9 mouse cellular contexts compared by ENCODE assay signal in genomic region chr1:85899388-85899761, GRCm38 (mm10). TPM values are rescaled to one million over a fixed set of nuclear protein-coding genes. Genes with fewer than 3 reads are reported as not detected.
DNase-seq lines count a peak whose midpoint lies in the region; ATAC-seq and TF ChIP-seq lines count a peak whose summit lies in the region.
"Had no signal": no experiment of that assay in that cellular context is flagged by ENCODE, and none has a peak within 500 bp of the region (broad histone marks: within the 10 kb centered on the region; RNA-seq: fewer than 3 reads in every experiment).

No protein-coding gene starts in this region.

- no peak for TF ChIP-seq POLR2A in kidney, adult 2 months (IDR thresholded peaks at IDR 0.05; ENCODE audit: low read depth, low read length)

- peak overlapping the region; percentile 34 for H3K27ac ChIP-seq in kidney, embryonic 15.5 days
- H3K27ac ChIP-seq in kidney, adult 2 months (ENCODE audit: insufficient read depth, low read depth, low read length) = no peak overlapping the region
- H3K27ac ChIP-seq in embryonic facial prominence, embryonic 15.5 days (replicated peaks) = peak overlapping the region; percentile 81; the same call in 1 of the 2 replicates
- H3K27ac ChIP-seq in midbrain, embryonic 11.5 days (ENCODE audit: low read depth, low read length) = peak overlapping the region; percentile 22; the same call in 1 of the 2 replicates

- peaks cover 79% of the 10 kb centered on the region for H3K4me1 ChIP-seq in kidney, embryonic 15.5 days
- peaks cover 8% of the 10 kb centered on the region for H3K4me1 ChIP-seq in kidney, adult 2 months (ENCODE audit: control insufficient read depth, insufficient read depth, low read length)
- H3K4me1 ChIP-seq in embryonic facial prominence, embryonic 15.5 days = peaks cover 71% of the 10 kb centered on the region
- peaks cover 44% of the 10 kb centered on the region for H3K4me1 ChIP-seq in midbrain, embryonic 11.5 days (ENCODE audit: control insufficient read depth, insufficient read depth, low read length)

- DNase-seq in kidney, adult 2 months = no peak
- peak; percentile 61 for DNase-seq in R1 (ENCODE audit: low read depth, low spot score)
- peak; percentile 90 for DNase-seq in midbrain, embryonic 11.5 days (ENCODE audit: low spot score, missing footprints)
- no peak for DNase-seq in gastrocnemius, postnatal 14 days
- no peak for DNase-seq in urinary bladder, postnatal 14 days (ENCODE audit: low spot score)
- DNase-seq in left cerebral cortex, adult 11 months (ENCODE audit: low spot score) = no peak

- no peaks in the 10 kb centered on the region for H3K9me3 ChIP-seq in kidney, embryonic 15.5 days (replicated peaks)
- no peaks in the 10 kb centered on the region for H3K9me3 ChIP-seq in embryonic facial prominence, embryonic 15.5 days (replicated peaks)
- H3K9me3 ChIP-seq in midbrain, embryonic 11.5 days (ENCODE audit: control insufficient read depth, low read length) = no peaks in the 10 kb centered on the region

- intact Hi-C loops in gastrocnemius, postnatal 14 days (cut with DNase I; ENCODE audit: low total_unique reads) = no loop called here

- peaks cover 17% of the 10 kb centered on the region for H3K36me3 ChIP-seq in kidney, embryonic 15.5 days
- H3K36me3 ChIP-seq in kidney, adult 2 months (ENCODE audit: control insufficient read depth, insufficient read depth, low read length) = no peaks in the 10 kb centered on the region
- peaks cover 16% of the 10 kb centered on the region for H3K36me3 ChIP-seq in embryonic facial prominence, embryonic 15.5 days
- peaks cover 5% of the 10 kb centered on the region for H3K36me3 ChIP-seq in midbrain, embryonic 11.5 days (ENCODE audit: control insufficient read depth, insufficient read depth, low read length)

- no peak overlapping the region for H3K4me2 ChIP-seq in kidney, embryonic 15.5 days
- H3K4me2 ChIP-seq in embryonic facial prominence, embryonic 15.5 days (replicated peaks) = no peak overlapping the region
- H3K4me2 ChIP-seq in midbrain, embryonic 11.5 days = peak overlapping the region; percentile 6; the same call in 1 of the 2 replicates

- no peak for TF ChIP-seq CTCF in kidney, adult 2 months (conservative IDR thresholded peaks at IDR 0.05; ENCODE audit: insufficient read depth, insufficient read length, low read depth, low read length)

- ATAC-seq in kidney, embryonic 15.5 days (replicated peaks; ENCODE audit: low FRiP score) = no peak
- no peak for ATAC-seq in embryonic facial prominence, embryonic 15.5 days (ENCODE audit: insufficient number of reproducible peaks, low FRiP score, low TSS enrichment, low read depth)
- ATAC-seq in midbrain, embryonic 11.5 days (ENCODE audit: low FRiP score) = no peak

- no peak overlapping the region for H3K4me3 ChIP-seq in kidney, embryonic 15.5 days (replicated peaks)
- H3K4me3 ChIP-seq in kidney, adult 2 months (ENCODE audit: insufficient read depth, low read depth, low read length) = no peak overlapping the region
- H3K4me3 ChIP-seq in embryonic facial prominence, embryonic 15.5 days (replicated peaks) = no peak overlapping the region
- no peak overlapping the region for H3K4me3 ChIP-seq in midbrain, embryonic 11.5 days (ENCODE audit: low read depth, low read length)

- no peak overlapping the region for H3K9ac ChIP-seq in kidney, embryonic 15.5 days
- H3K9ac ChIP-seq in embryonic facial prominence, embryonic 15.5 days = no peak overlapping the region
- H3K9ac ChIP-seq in midbrain, embryonic 11.5 days (ENCODE audit: low read length) = no peak overlapping the region

- no peaks in the 10 kb centered on the region for H3K27me3 ChIP-seq in kidney, embryonic 15.5 days
- H3K27me3 ChIP-seq in kidney, adult 2 months (replicated peaks; ENCODE audit: control insufficient read depth, insufficient read depth, low read length) = no peaks in the 10 kb centered on the region
- H3K27me3 ChIP-seq in embryonic facial prominence, embryonic 15.5 days = no peaks in the 10 kb centered on the region
- H3K27me3 ChIP-seq in midbrain, embryonic 11.5 days (ENCODE audit: control insufficient read depth, insufficient read depth, low read length) = no peaks in the 10 kb centered on the region

RNA-seq across cellular contexts. Expression of gene Itm2c, which starts 5.3 kb away (rescaled TPM):
- 220 and 231 TPM in 2 replicates for polyA plus RNA-seq in kidney, embryonic 15.5 days (2015; fragmentation: Nextera tagmentation; extraction: Ambion mirVana)
- 166 and 198 TPM in 2 replicates for polyA plus RNA-seq in kidney, adult 2 months (2012; rRNA removed)
- polyA plus RNA-seq in embryonic facial prominence, embryonic 15.5 days (2015; fragmentation: Nextera tagmentation; extraction: Ambion mirVana) = 283 and 290 TPM in 2 replicates
- polyA plus RNA-seq in midbrain, embryonic 11.5 days (2014; fragmentation: Nextera tagmentation; extraction: Ambion mirVana) = 78.1 and 78.7 TPM in 2 replicates
- total RNA-seq in gastrocnemius, postnatal 14 days (2021) = 10 to 100 TPM; 48.7 to 50.4 TPM

RNA-seq across cellular contexts. Expression of gene 4933407L21Rik, which starts 28.9 kb away (rescaled TPM):
- 1.5 and 1.8 TPM in 2 replicates for polyA plus RNA-seq in kidney, embryonic 15.5 days (2015; fragmentation: Nextera tagmentation; extraction: Ambion mirVana)
- 0.06 and 0.12 TPM in 2 replicates for polyA plus RNA-seq in kidney, adult 2 months (2012; rRNA removed)
- polyA plus RNA-seq in embryonic facial prominence, embryonic 15.5 days (2015; fragmentation: Nextera tagmentation; extraction: Ambion mirVana) = 0.45 and 1.2 TPM in 2 replicates
- polyA plus RNA-seq in midbrain, embryonic 11.5 days (2014; fragmentation: Nextera tagmentation; extraction: Ambion mirVana) = 0.36 and 0.97 TPM in 2 replicates
- under 1 TPM; 0.31 to 0.33 TPM for total RNA-seq in gastrocnemius, postnatal 14 days (2021)
- total RNA-seq: liver, adult 2 months had no signal
- polyA plus RNA-seq: liver, adult 2 months had no signal

Comparison
In these comparisons a context has a peak if more than half of its experiments do, and no peak if none do; other contexts are left out.
1. DNase-seq: peak in R1 (single experiment) and midbrain, embryonic 11.5 days (single experiment); none in kidney, adult 2 months (single experiment), gastrocnemius, postnatal 14 days (single experiment), urinary bladder, postnatal 14 days (single experiment) and left cerebral cortex, adult 11 months (single experiment).